Mouse (Mus musculus): Measurements from ENCODE around the gene Spata33. TPM values are rescaled to one million over a fixed set of nuclear protein-coding genes. Genes with fewer than 3 reads are reported as not detected.

Gene Spata33
- polyA plus RNA-seq, 3 experiments from 2014 or later: not detected

Other genes starting within 250 kb of the Spata33 start
- 100 to 1,000 TPM in 1 of 3 experiments, 10 to 100 TPM in 2; 54.0 to 105 (median 84.1) TPM for gene Ankrd11, start 170.6 kb upstream of the Spata33 start, polyA plus RNA-seq (2017; shearing (Covaris generic))
- 10 to 100 TPM; 16.5 to 35.2 (median 19.0) TPM for gene Spg7, start 149.9 kb upstream of the Spata33 start, polyA plus RNA-seq (2017; shearing (Covaris generic))
- 1,000 to 10,000 TPM; 1,514 to 2,679 (median 2,672) TPM for gene Rpl13, start 110.5 kb upstream of the Spata33 start, polyA plus RNA-seq (2017; shearing (Covaris generic))
- gene Cpne7, start 95.5 kb upstream of the Spata33 start, polyA plus RNA-seq (2017; shearing (Covaris generic)): 10 to 100 TPM in 1 of 3 experiments, 1 to 10 TPM in 2; 1.2 to 13.6 (median 6.6) TPM
- under 1 TPM in 1 of 3 experiments, not detected in 2; 0.20 TPM for gene Sult5a1, start 54.5 kb upstream of the Spata33 start, polyA plus RNA-seq (2017; shearing (Covaris generic))
- not detected for gene Dpep1, start 26.6 kb upstream of the Spata33 start, polyA plus RNA-seq (2017; shearing (Covaris generic))
- gene Chmp1a, start 69 bp upstream of the Spata33 start, polyA plus RNA-seq (2017; shearing (Covaris generic)): 100 to 1,000 TPM; 110 to 199 (median 154) TPM
- 10 to 100 TPM; 16.4 to 29.7 (median 24.3) TPM for gene Cdk10, start 12.0 kb downstream of the Spata33 start, polyA plus RNA-seq (2017; shearing (Covaris generic))
- 1 to 10 TPM; 6.3 to 7.7 (median 6.5) TPM for gene Spata2l, start 23.4 kb downstream of the Spata33 start, polyA plus RNA-seq (2017; shearing (Covaris generic))
- gene Zfp276, start 41.4 kb downstream of the Spata33 start, polyA plus RNA-seq (2017; shearing (Covaris generic)): 1 to 10 TPM; 4.2 to 5.1 (median 5.1) TPM
- 10 to 100 TPM in 1 of 3 experiments, 1 to 10 TPM in 2; 7.3 to 12.9 (median 7.4) TPM for gene Vps9d1, start 41.5 kb downstream of the Spata33 start, polyA plus RNA-seq (2017; shearing (Covaris generic))
- gene Fanca, start 105.7 kb downstream of the Spata33 start, polyA plus RNA-seq (2017; shearing (Covaris generic)): 1 to 10 TPM; 5.1 to 9.2 (median 5.2) TPM
- gene Spire2, start 119.9 kb downstream of the Spata33 start, polyA plus RNA-seq (2017; shearing (Covaris generic)): not detected
- gene Tcf25, start 160.9 kb downstream of the Spata33 start, polyA plus RNA-seq (2017; shearing (Covaris generic)): 100 to 1,000 TPM in 1 of 3 experiments, 10 to 100 TPM in 2; 74.2 to 106 (median 94.3) TPM
- gene Mc1r, start 194.3 kb downstream of the Spata33 start, polyA plus RNA-seq (2017; shearing (Covaris generic)): not detected
- 1 to 10 TPM in 1 of 3 experiments, under 1 TPM in 1, not detected in 1; 0.30 to 2.0 TPM for gene Tubb3, start 198.6 kb downstream of the Spata33 start, polyA plus RNA-seq (2017; shearing (Covaris generic))
- 1 to 10 TPM; 7.7 to 7.9 (median 7.8) TPM for gene Def8, start 210.7 kb downstream of the Spata33 start, polyA plus RNA-seq (2017; shearing (Covaris generic))

Measured in inflammation-experienced regulatory T-cells, adult 6 months (primary cell).